Mouse (Mus musculus): ENCODE data around the gene Aldh1a2. TPM values are rescaled to one million over a fixed set of nuclear protein-coding genes. Genes with fewer than 3 reads are reported as not detected.

The Aldh1a2 gene
- polyA plus RNA-seq (2017; shearing (Covaris generic)): 0.48 TPM

DNA sequence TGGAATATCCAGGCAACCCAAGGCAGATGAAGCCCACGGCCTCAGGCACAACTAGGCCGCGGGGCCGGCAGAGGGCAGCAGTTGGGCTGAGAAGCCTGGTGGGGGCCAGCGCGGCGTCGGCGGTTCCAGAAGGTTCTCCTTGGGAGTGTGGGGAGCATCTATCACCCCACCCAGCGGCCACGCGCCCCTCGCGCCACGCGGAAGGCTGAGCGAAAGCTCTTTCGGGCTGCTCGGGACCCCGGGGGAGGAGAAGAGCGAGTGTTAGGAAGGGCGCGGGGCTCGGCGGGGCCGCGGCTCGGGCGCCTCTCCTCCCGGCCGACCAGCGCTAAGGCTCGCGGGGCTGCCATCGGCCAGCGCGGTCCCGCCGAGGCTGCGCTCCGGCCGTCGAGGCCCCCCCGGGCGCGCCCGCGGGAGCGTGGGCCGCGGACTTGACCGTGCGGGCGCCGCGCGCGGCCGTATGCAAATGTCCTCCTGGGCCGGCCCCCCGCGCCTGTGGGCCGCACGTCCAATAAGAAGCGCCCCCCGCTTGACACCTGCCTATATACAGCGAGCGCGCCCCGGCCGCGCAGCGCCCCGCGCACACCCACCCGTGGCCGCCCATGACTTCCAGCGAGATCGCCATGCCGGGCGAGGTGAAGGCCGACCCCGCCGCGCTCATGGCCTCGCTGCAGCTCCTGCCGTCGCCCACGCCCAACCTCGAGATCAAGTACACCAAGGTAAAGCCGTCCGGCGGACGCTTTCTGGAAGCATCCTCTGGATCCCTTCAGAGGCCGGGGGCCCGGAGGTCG, at the start of gene Aldh1a2:
TSS of gene Aldh1a2 (plus strand) at position 542 of the 788 bp plus-strand sequence.

DNA sequence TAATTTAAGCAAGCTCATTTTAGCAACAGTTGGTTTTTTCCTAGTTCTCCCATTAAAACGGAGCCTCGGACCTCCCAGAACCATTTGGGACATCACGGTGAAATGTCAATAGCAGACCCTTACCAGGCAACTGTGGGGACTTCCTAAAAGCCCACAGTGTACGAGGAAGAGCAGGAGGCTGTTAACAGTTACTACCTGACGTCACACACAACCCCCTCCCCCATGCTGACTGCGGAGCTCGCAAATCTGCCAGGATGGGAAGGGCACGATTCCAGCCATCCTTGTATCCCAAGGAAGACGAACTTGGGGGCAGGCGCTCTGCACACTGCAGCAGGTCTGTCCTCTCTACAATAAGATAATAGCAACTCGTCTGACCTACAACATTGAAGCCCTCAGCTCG, 47.1 kb upstream of the Aldh1a2 start, which contains the start of gene Aqp9:
TSS of gene Aqp9 (minus strand) at position 172 of the 400 bp plus-strand sequence.

Other genes starting within 250 kb of the Aldh1a2 start
- 0.51 TPM for gene Aqp9, start 47.1 kb upstream of the Aldh1a2 start, polyA plus RNA-seq (2017; shearing (Covaris generic))

All from activated CD4-positive, CD25-positive, alpha-beta regulatory T cell, adult 9 weeks (primary cell).